Mouse (Mus musculus): ENCODE results near the gene Asb18. TPM values are rescaled to one million over a fixed set of nuclear protein-coding genes. Genes with fewer than 3 reads are reported as not detected.

The Asb18 gene
- polyA plus RNA-seq, 1 experiment from 2014 or later = 0.92 TPM

Other genes starting within 250 kb of the Asb18 start
- gene Gbx2, start 83.5 kb downstream of the Asb18 start, polyA plus RNA-seq (2015; fragmentation: Nextera tagmentation; extraction: Ambion mirVana) = 0.11 TPM in 1 of 2 replicates, not detected in the other
- gene Iqca, start 138.7 kb upstream of the Asb18 start, polyA plus RNA-seq (2015; fragmentation: Nextera tagmentation; extraction: Ambion mirVana) = 0.15 TPM in 1 of 2 replicates, not detected in the other
- 26.9 and 29.0 TPM in 2 replicates for gene Ackr3, start 189.3 kb upstream of the Asb18 start, polyA plus RNA-seq (2015; fragmentation: Nextera tagmentation; extraction: Ambion mirVana)